Mouse (Mus musculus) CH12.LX (cell line): ENCODE results near the gene Tmem45b.

Experiments used
- BHLHE40 ChIP-seq: IDR thresholded peaks from 2 replicates; pipeline ENCODE4 v1.6.1; 2011; ENCODE audit warnings: mild to moderate bottlenecking, low read depth, low read length, improper control_type of control experiment
- CTCF ChIP-seq, 2 experiments: IDR thresholded peaks in 1 of 2; conservative IDR thresholded peaks in 1 of 2; 2 replicates each; pipeline ENCODE4 v1.5.1; 2011 to 2012; ENCODE audit warnings: low read depth in 2 of 2, low read length in 2 of 2, improper control_type of control experiment in 1 of 2, inconsistent platforms in 1 of 2, mild to moderate bottlenecking in 1 of 2, moderate library complexity in 1 of 2
- E2F4 ChIP-seq: IDR thresholded peaks from 2 replicates; pipeline ENCODE4 v1.6.1; 2011; ENCODE audit warnings: low read depth, low read length, improper control_type of control experiment; ENCODE audit not compliant: insufficient replicate concordance
- MAX ChIP-seq: IDR thresholded peaks from 2 replicates; pipeline ENCODE4 v1.6.1; 2011; ENCODE audit warnings: low read length, improper control_type of control experiment
- MEF2A ChIP-seq: IDR thresholded peaks from 2 replicates; pipeline ENCODE4 v1.6.1; 2014; ENCODE audit warnings: low read depth, mild to moderate bottlenecking, inconsistent platforms, low read length, improper control_type of control experiment, borderline replicate concordance
- NELFE ChIP-seq: IDR thresholded peaks from 2 replicates; pipeline ENCODE4 v1.6.1; 2011; ENCODE audit warnings: low read depth, low read length, improper control_type of control experiment
- POLR2A ChIP-seq: IDR thresholded peaks from 2 replicates; pipeline ENCODE4 v1.6.1; 2011; ENCODE audit warnings: low read depth, mild to moderate bottlenecking, improper control_type of control experiment, low read length
- RCOR1 ChIP-seq: conservative IDR thresholded peaks from 2 replicates; pipeline ENCODE4 v1.6.1; 2012; ENCODE audit warnings: low read depth, mild to moderate bottlenecking, inconsistent platforms, low read length, improper control_type of control experiment
- TCF12 ChIP-seq: IDR thresholded peaks from 2 replicates; pipeline ENCODE4 v1.6.1; 2014; ENCODE audit warnings: low read depth, mild to moderate bottlenecking, inconsistent platforms, low read length, improper control_type of control experiment
- USF1 ChIP-seq: IDR thresholded peaks from 2 replicates; pipeline ENCODE4 v1.6.1; 2014; ENCODE audit warnings: low read depth, mild to moderate bottlenecking, inconsistent platforms, low read length, improper control_type of control experiment
- ZKSCAN1 ChIP-seq: IDR thresholded peaks from 2 replicates; pipeline ENCODE4 v1.6.1; 2012; ENCODE audit warnings: low read depth, inconsistent platforms, low read length, improper control_type of control experiment, borderline replicate concordance
- ZNF384 ChIP-seq: IDR thresholded peaks from 2 replicates; pipeline ENCODE4 v1.6.1; 2012; ENCODE audit warnings: low read depth, low read length, improper control_type of control experiment, inconsistent platforms

DNA sequence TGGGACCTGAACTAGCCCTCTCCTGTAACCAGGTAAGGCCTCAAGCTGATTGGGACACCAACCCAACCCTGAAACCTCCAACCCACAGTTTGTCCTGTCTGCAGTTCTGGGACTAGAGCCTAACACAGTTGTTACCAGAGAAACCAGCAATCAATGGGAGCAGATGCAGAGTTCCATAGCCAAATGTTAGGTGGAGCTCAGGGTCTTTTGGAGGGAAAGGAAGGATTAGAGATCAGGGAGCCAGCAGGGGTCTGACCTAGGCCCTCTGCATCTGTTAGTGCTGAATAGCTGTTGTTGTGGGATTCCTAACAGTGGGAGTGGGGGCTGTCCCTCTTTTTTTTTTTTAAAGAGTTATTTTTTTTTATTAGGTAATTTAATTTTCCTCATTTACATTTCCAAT lies 87.6 kb downstream of the Tmem45b start:
- TF ChIP-seq POLR2A (no peak), CTCF (conservative IDR thresholded peaks at IDR 0.05 in 1 of 2, IDR thresholded peaks at IDR 0.05 in 1 of 2; ENCODE audit: low read depth in 2 of 2, low read length in 2 of 2) (no peak), MAX (no peak), NELFE (no peak), TCF12 (no peak), RCOR1 (no peak), BHLHE40 (no peak), ZNF384 (no peak), ZKSCAN1 (no peak), MEF2A (no peak), E2F4 (no peak), USF1 (no peak)
